Mouse (Mus musculus) cerebellum, postnatal 14 days (tissue): Measurements from ENCODE around the gene Pfpl.
A peak's percentile ranks its signal among the peaks of the same experiment; 100 is the strongest.

Experiments used
- DNase-seq, 2 experiments: peaks; one replicate each; pipeline ENCODE4 v3.0.0; 2021; ENCODE audit warnings: mixed read lengths in 2 of 2

Pfpl gene

GRCm38 (mm10) chr19:12427605-12428004, at the start of gene Pfpl:
Gene Pfpl, plus strand, starts transcription at chr19:12427905.
- DNase-seq, result no peak

GRCm38 (mm10) chr19:12386979-12387378, 40.7 kb upstream of the Pfpl start, which contains the start of gene Olfr1440:
Gene Olfr1440, plus strand, starts transcription at chr19:12387279.
- DNase-seq, result no peak

GRCm38 (mm10) chr19:12413737-12414136, 14.0 kb upstream of the Pfpl start:
- no peak for DNase-seq

GRCm38 (mm10) chr19:12417361-12417760, 10.3 kb upstream of the Pfpl start, which contains the start of gene Olfr1441:
Gene Olfr1441, plus strand, starts transcription at chr19:12417433.
- DNase-seq, result no peak

GRCm38 (mm10) chr19:12418312-12418711, 9.4 kb upstream of the Pfpl start:
- no peak for DNase-seq

- no peak for DNase-seq
Observed at GRCm38 (mm10) chr19:12420555-12420954, 7.2 kb upstream of the Pfpl start.

- DNase-seq, result no peak
Observed at GRCm38 (mm10) chr19:12421680-12422079, 6.0 kb upstream of the Pfpl start.

- DNase-seq, result no peak
Observed at GRCm38 (mm10) chr19:12427101-12427500, 604 bp upstream of the Pfpl start.

- DNase-seq, result peak; percentile 21 to 25
Observed at GRCm38 (mm10) chr19:12433033-12433432, 5.3 kb downstream of the Pfpl start.

- no peak for DNase-seq
Observed at GRCm38 (mm10) chr19:12435011-12435416, 7.3 kb downstream of the Pfpl start.

- no peak for DNase-seq
Observed at GRCm38 (mm10) chr19:12435750-12436524, 8.2 kb downstream of the Pfpl start.

GRCm38 (mm10) chr19:12439581-12439980, 11.9 kb downstream of the Pfpl start:
- DNase-seq, result no peak

GRCm38 (mm10) chr19:12440103-12440725, 12.5 kb downstream of the Pfpl start:
- DNase-seq, result no peak

GRCm38 (mm10) chr19:12442560-12442959, 14.9 kb downstream of the Pfpl start:
- DNase-seq, result no peak

- no peak for DNase-seq
Observed at GRCm38 (mm10) chr19:12445014-12445413, 17.3 kb downstream of the Pfpl start.

- no peak for DNase-seq
Observed at GRCm38 (mm10) chr19:12457401-12458066, 29.8 kb downstream of the Pfpl start.

- DNase-seq, result no peak
Observed at GRCm38 (mm10) chr19:12459516-12459915, 31.8 kb downstream of the Pfpl start.

- DNase-seq, result no peak
Observed at GRCm38 (mm10) chr19:12460282-12461249, 32.9 kb downstream of the Pfpl start, which contains the start of gene Mpeg1. Gene Mpeg1, plus strand, starts transcription at chr19:12460779.

GRCm38 (mm10) chr19:12462851-12463721, 35.4 kb downstream of the Pfpl start:
- DNase-seq, result no peak

- no peak for DNase-seq
Observed at GRCm38 (mm10) chr19:12463722-12464035, 36.0 kb downstream of the Pfpl start.

GRCm38 (mm10) chr19:12464127-12464526, 36.4 kb downstream of the Pfpl start:
- DNase-seq, result no peak
